Mouse (Mus musculus) ES-E14 (cell line): ENCODE measurements around the gene Vwde. TPM values are rescaled to one million over a fixed set of nuclear protein-coding genes. Genes with fewer than 3 reads are reported as not detected.
A peak's percentile ranks its signal among the peaks of the same experiment; 100 is the strongest.

ENCODE experiments used
- DNase-seq: peaks from one replicate; pipeline ENCODE4 v3.0.0-alpha.2; 2013; ENCODE audit warnings: low read depth, low spot score
- H3K27ac ChIP-seq: 2 replicates; pipeline ENCODE4 v1.5.1; 2012; ENCODE audit warnings: low read depth, mild to moderate bottlenecking, low read length, moderate library complexity, mixed read lengths; ENCODE audit not compliant: poor library complexity, insufficient read depth, severe bottlenecking
- H3K36me3 ChIP-seq: 2 replicates; pipeline ENCODE4 v1.6.1; 2012; ENCODE audit warnings: mild to moderate bottlenecking, low read length, moderate library complexity, mixed read lengths; ENCODE audit not compliant: control insufficient read depth, poor library complexity, insufficient read depth, severe bottlenecking
- H3K4me1 ChIP-seq, 2 experiments: fragments of 150-350 bp in 1 of 2; sonication (generic) in 1 of 2; 2 replicates each; pipeline ENCODE4 v1.6.1; 2012; ENCODE audit warnings: low read length in 2 of 2, mild to moderate bottlenecking in 1 of 2, mixed read lengths in 1 of 2; ENCODE audit not compliant: control insufficient read depth in 2 of 2, insufficient read depth in 2 of 2, poor library complexity in 1 of 2
- H3K4me3 ChIP-seq, 2 experiments: fragments of 150-350 bp in 1 of 2; sonication (generic) in 1 of 2; 2 replicates each; pipeline ENCODE4 v1.5.1; 2012; ENCODE audit warnings: low read length in 2 of 2, low read depth in 1 of 2, mild to moderate bottlenecking in 1 of 2, mixed read lengths in 1 of 2; ENCODE audit not compliant: insufficient read depth in 1 of 2, poor library complexity in 1 of 2, severe bottlenecking in 1 of 2
- H3K9ac ChIP-seq: 2 replicates; pipeline ENCODE4 v1.6.1; 2012; ENCODE audit warnings: low read depth, mild to moderate bottlenecking, low read length, mixed read lengths; ENCODE audit not compliant: poor library complexity, insufficient read depth, severe bottlenecking
- H3K9me3 ChIP-seq: fragments of 150-350 bp; sonication (generic); 2 replicates; pipeline ENCODE4 v1.6.1; 2012; ENCODE audit warnings: low read depth, mild to moderate bottlenecking, low read length; ENCODE audit not compliant: control insufficient read depth, insufficient read depth
- CHD2 ChIP-seq: IDR thresholded peaks from 2 replicates; pipeline ENCODE4 v1.6.1; 2014; ENCODE audit warnings: mild to moderate bottlenecking, low read depth, low read length, inconsistent platforms
- HCFC1 ChIP-seq: IDR thresholded peaks from 2 replicates; pipeline ENCODE4 v1.6.1; 2012; ENCODE audit warnings: low read length, inconsistent platforms, borderline replicate concordance; ENCODE audit not compliant: insufficient read depth
- MAFK ChIP-seq: IDR thresholded peaks from 2 replicates; pipeline ENCODE4 v1.6.1; 2014; ENCODE audit warnings: mild to moderate bottlenecking, low read depth, low read length, inconsistent platforms; ENCODE audit not compliant: insufficient read depth
- ZC3H11A ChIP-seq: IDR thresholded peaks from 2 replicates; pipeline ENCODE4 v1.6.1; 2012; ENCODE audit warnings: low read depth, mild to moderate bottlenecking, inconsistent platforms, low read length, borderline replicate concordance
- ZNF384 ChIP-seq: IDR thresholded peaks from 2 replicates; pipeline ENCODE4 v1.6.1; 2012; ENCODE audit warnings: low read depth, low read length, inconsistent platforms
- in situ Hi-C, 2 experiments: fragments of 600-800 bp; cut with MboI; formaldehyde crosslinking; loops; one replicate each; pipeline ENCODE4 v1.15.1; 2025; ENCODE audit warnings: low sequenced_read_pairs in 2 of 2, inconsistent platforms in 1 of 2; ENCODE audit not compliant: unreplicated experiment in 2 of 2
- total RNA-seq: library from RNA; depleted of rRNA; stranded (reverse); fragments of 300-350 nt; gene quantifications from 2 replicates; pipeline ENCODE4 v1.2.3, GENCODE M21; 2012; rRNA removed

Gene Vwde
- total RNA-seq = 0.05 and 0.13 TPM in 2 replicates

DNA sequence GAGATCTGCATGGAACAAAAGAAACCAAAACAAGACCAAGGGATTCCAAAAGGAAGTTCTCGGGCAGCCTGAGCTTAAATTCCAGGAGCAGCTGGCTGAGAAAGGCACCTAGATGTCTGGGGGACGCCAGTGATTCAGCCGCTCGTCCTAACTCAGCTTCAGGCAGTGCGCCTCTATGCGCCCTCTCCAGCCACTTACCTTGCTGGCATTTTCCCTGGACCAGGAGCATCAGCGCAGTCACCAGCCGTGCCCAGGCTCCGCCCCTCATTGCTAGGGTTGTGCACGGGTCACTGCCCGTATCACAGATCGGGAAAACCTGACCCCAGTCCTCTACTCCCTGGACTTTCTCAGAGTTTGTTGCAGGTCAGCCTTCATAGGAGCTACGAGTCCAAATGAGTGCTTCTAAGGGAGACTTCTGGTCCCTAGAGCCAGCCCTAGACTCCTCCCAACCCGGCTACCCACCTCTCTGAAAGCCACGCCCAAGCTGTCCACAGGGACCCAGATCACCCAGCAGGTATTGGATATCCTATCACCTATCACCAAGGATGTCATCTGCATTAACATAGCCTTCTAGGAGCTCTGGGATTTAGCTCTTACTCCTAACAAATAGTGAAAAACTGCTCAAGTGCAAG is at the start of gene Vwde:
Vwde (minus strand) TSS at position 370 of the 632 bp plus-strand sequence.
- in situ Hi-C loops = no loop called here
- no peak for DNase-seq
- Histone ChIP-seq H3K9ac (no peak within 1 kb of the TSS), H3K4me1 (no peaks in the 10 kb centered on the region), H3K4me3 (peak within 1 kb of the TSS; percentile 11 to 32; a peak in 3 of 4 replicates), H3K36me3 (no peaks in the 10 kb centered on the region), H3K27ac (no peak within 1 kb of the TSS), H3K9me3 (no peaks in the 10 kb centered on the region)
- TF ChIP-seq HCFC1 (no peak), ZNF384 (no peak), CHD2 (no peak), MAFK (no peak), ZC3H11A (no peak)

DNA sequence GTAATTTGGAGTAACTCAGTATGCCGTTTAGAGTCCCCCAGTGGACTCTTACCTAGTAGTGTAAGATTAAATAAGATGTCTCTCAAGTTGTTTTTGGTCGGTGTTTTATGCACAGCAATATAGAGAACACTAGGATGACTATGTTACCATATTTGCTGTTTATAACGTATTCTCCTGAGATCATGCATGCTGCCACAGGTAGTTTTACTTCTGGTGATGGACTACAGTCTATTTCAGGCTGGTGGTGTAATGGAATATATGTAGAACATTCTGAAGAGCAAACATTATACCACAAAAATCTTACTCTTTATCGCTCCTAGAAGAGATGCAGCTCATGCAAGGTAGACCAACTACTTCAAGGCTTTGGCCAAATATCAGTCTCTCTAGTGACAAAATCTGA is 30.6 kb upstream of the Vwde start:
- no peaks in the 10 kb centered on the region for H3K36me3 ChIP-seq
- no peak overlapping the region for H3K4me3 ChIP-seq
- no peak for TF ChIP-seq CHD2
- no peak for TF ChIP-seq ZNF384
- TF ChIP-seq ZC3H11A = no peak
- TF ChIP-seq HCFC1 = no peak
- TF ChIP-seq MAFK = no peak
- in situ Hi-C loops = no loop called here
- no peak for DNase-seq
- H3K9ac ChIP-seq = no peak overlapping the region
- H3K4me1 ChIP-seq = no peaks in the 10 kb centered on the region
- no peaks in the 10 kb centered on the region for H3K9me3 ChIP-seq
- no peak overlapping the region for H3K27ac ChIP-seq

DNA sequence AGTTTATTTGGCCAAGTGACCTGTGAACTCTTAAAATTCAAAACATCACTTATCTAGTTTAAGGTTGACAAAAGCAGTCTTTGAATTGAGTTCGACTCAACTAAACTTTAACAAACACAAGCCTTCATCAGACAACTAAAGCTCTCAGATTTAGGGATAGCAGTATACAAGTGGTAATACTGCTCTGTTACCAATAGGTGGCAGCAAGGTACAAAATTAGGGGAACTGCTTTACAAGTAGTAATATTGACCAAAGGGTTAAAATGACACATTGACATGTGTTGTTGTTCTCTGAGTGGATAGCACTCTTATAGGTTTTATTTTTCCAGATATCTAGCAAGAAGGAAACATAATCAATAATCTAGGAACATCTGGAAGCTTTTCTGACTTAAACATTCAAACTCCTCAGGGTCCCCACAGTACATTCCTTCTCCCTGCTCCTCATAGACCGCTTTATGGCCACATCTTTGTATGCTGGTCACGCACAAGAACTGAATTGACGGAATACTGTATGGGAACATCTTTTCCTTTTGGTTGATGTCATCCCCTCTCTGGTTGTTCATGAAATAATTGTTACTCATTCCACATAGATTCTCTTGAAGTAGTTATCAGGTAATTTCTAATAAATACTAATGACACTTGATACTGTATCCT is 23.7 kb upstream of the Vwde start:
- TF ChIP-seq ZNF384 (no peak), ZC3H11A (peak; percentile 69; the same call in 1 of the 2 replicates)
- Histone ChIP-seq H3K4me3 (no peak overlapping the region), H3K9me3 (no peaks in the 10 kb centered on the region), H3K27ac (no peak overlapping the region), H3K4me1 (no peaks in the 10 kb centered on the region), H3K36me3 (no peaks in the 10 kb centered on the region), H3K9ac (no peak overlapping the region)
- DNase-seq = no peak
- in situ Hi-C loops = no loop called here

DNA sequence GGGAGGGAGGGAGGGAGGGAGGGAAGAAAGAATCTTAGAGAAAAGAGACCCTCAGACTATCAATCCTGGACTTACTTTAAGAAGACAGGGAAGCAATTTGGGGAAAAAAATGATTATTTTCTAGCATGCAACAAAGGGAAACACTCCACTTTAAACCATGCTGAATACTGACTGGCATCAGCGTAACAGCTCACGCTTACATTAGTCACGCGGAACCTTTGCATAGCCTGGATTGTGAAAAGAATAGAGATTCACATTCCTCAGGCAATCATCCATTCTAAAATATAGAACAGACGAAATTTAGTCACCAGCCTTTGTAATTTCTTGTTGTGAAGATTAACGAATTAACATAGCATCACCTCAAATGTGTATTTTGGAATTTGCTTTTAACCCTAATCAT is 18.6 kb downstream of the Vwde start:
- in situ Hi-C loops = no loop called here
- H3K4me3 ChIP-seq = no peak overlapping the region
- no peaks in the 10 kb centered on the region for H3K4me1 ChIP-seq
- DNase-seq = no peak
- no peak overlapping the region for H3K27ac ChIP-seq
- TF ChIP-seq MAFK (no peak), CHD2 (no peak), ZNF384 (no peak), ZC3H11A (no peak), HCFC1 (no peak)
- no peaks in the 10 kb centered on the region for H3K9me3 ChIP-seq
- H3K36me3 ChIP-seq = no peaks in the 10 kb centered on the region
- no peak overlapping the region for H3K9ac ChIP-seq

DNA sequence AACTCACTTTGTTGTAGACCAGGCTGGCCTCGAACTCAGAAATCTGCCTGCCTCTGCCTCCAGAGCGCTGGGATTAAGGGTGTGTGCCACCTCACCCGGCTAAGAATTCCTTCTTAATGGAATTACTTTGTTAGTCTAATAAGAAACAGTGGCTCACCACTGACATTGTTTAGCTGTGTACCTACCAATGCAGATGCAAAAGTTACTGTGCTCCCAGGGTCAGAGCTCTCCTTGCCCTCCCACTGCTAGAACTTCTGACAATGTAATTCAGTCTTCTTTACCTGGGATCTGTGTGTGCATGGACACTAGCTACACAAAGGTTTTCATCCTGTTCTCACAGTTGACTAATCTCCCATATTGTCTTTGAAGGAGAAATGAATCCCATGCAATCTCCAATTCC is 27.3 kb downstream of the Vwde start:
- Histone ChIP-seq H3K27ac (no peak overlapping the region), H3K9me3 (no peaks in the 10 kb centered on the region), H3K36me3 (no peaks in the 10 kb centered on the region), H3K4me3 (no peak overlapping the region), H3K9ac (no peak overlapping the region), H3K4me1 (no peaks in the 10 kb centered on the region)
- no peak for DNase-seq
- in situ Hi-C loops = no loop called here
- TF ChIP-seq ZNF384 = no peak
- TF ChIP-seq MAFK = no peak
- no peak for TF ChIP-seq ZC3H11A
- TF ChIP-seq HCFC1 = no peak
